Mouse (Mus musculus): ENCODE data around the gene Hist1h3d. TPM values are rescaled to one million over a fixed set of nuclear protein-coding genes. Genes with fewer than 3 reads are reported as not detected.
A peak's percentile ranks its signal among the peaks of the same experiment; 100 is the strongest.

Gene Hist1h3d
- polyA plus RNA-seq, 1 experiment from 2014 or later = 9.6 TPM

GRCm38 (mm10) chr13:23576906-23577639 is 1.5 kb downstream of the Hist1h3d start:
- H3K4me3 ChIP-seq (ENCODE audit: low read depth, low read length) = peak overlapping the region; percentile 38
- peak overlapping the region; percentile 86 for H3K9ac ChIP-seq (ENCODE audit: low read length)
- peak overlapping the region; percentile 80 for H3K4me2 ChIP-seq (ENCODE audit: low read length)
- H3K27me3 ChIP-seq (replicated peaks; ENCODE audit: control insufficient read depth, insufficient read depth, low read length) = no peaks in the 10 kb centered on the region
- H3K9me3 ChIP-seq (ENCODE audit: control insufficient read depth, low read length) = no peaks in the 10 kb centered on the region
- H3K4me1 ChIP-seq (replicated peaks; ENCODE audit: control insufficient read depth, insufficient read depth, low read length) = peaks cover 14% of the 10 kb centered on the region
- WGBS = 31% methylated on average over 6 of the region's 6 CpGs
- H3K36me3 ChIP-seq (ENCODE audit: control insufficient read depth, insufficient read depth, low read length) = no peaks in the 10 kb centered on the region
- peak; percentile 49 for DNase-seq (ENCODE audit: low spot score)
- no peak for ATAC-seq (replicated peaks; ENCODE audit: low FRiP score, low TSS enrichment, low read depth)
- H3K27ac ChIP-seq (ENCODE audit: low read depth) = peak overlapping the region; percentile 80

- Histone ChIP-seq H3K4me1 (replicated peaks; ENCODE audit: control insufficient read depth, insufficient read depth, low read length) (peaks cover 18% of the 10 kb centered on the region), H3K4me3 (ENCODE audit: low read depth, low read length) (no peak overlapping the region), H3K9me3 (ENCODE audit: control insufficient read depth, low read length) (no peaks in the 10 kb centered on the region), H3K9ac (ENCODE audit: low read length) (no peak overlapping the region), H3K27me3 (replicated peaks; ENCODE audit: control insufficient read depth, insufficient read depth, low read length) (no peaks in the 10 kb centered on the region), H3K27ac (ENCODE audit: low read depth) (no peak overlapping the region), H3K36me3 (ENCODE audit: control insufficient read depth, insufficient read depth, low read length) (no peaks in the 10 kb centered on the region), H3K4me2 (ENCODE audit: low read length) (no peak overlapping the region)
- ATAC-seq (replicated peaks; ENCODE audit: low FRiP score, low TSS enrichment, low read depth) (no peak), DNase-seq (ENCODE audit: low spot score) (peak; percentile 41)
- WGBS = 98% methylated on average over 1 of the region's 1 CpGs
These were observed 2.3 kb downstream of the Hist1h3d start for GRCm38 (mm10) chr13:23577835-23578234.

- H3K36me3 ChIP-seq (ENCODE audit: control insufficient read depth, insufficient read depth, low read length) = no peaks in the 10 kb centered on the region
- H3K4me2 ChIP-seq (ENCODE audit: low read length) = peak within 1 kb of the TSS; percentile 73
- H3K4me1 ChIP-seq (replicated peaks; ENCODE audit: control insufficient read depth, insufficient read depth, low read length) = peaks cover 28% of the 10 kb centered on the region
- H3K9me3 ChIP-seq (ENCODE audit: control insufficient read depth, low read length) = no peaks in the 10 kb centered on the region
- DNase-seq (ENCODE audit: low spot score) = peak; percentile 100
- H3K9ac ChIP-seq (ENCODE audit: low read length) = peak within 1 kb of the TSS; percentile 81
- under 1% methylated on average over 43 of the region's 43 CpGs for WGBS
- H3K27me3 ChIP-seq (replicated peaks; ENCODE audit: control insufficient read depth, insufficient read depth, low read length) = no peaks in the 10 kb centered on the region
- peak; percentile 88 for ATAC-seq (replicated peaks; ENCODE audit: low FRiP score, low TSS enrichment, low read depth)
- H3K27ac ChIP-seq (ENCODE audit: low read depth) = peak within 1 kb of the TSS; percentile 99
- peak within 1 kb of the TSS; percentile 46 for H3K4me3 ChIP-seq (ENCODE audit: low read depth, low read length)
These were observed 6.0 kb downstream of the Hist1h3d start, which contains the start of gene Hist1h4d for GRCm38 (mm10) chr13:23581408-23582218. TSS of gene Hist1h4d (plus strand) at chr13:23581598.

- Histone ChIP-seq H3K9me3 (ENCODE audit: control insufficient read depth, low read length) (no peaks in the 10 kb centered on the region), H3K9ac (ENCODE audit: low read length) (peak overlapping the region; percentile 81), H3K4me1 (replicated peaks; ENCODE audit: control insufficient read depth, insufficient read depth, low read length) (peaks cover 24% of the 10 kb centered on the region), H3K4me2 (ENCODE audit: low read length) (peak overlapping the region; percentile 73), H3K4me3 (ENCODE audit: low read depth, low read length) (peak overlapping the region; percentile 46), H3K27ac (ENCODE audit: low read depth) (peak overlapping the region; percentile 99), H3K36me3 (ENCODE audit: control insufficient read depth, insufficient read depth, low read length) (no peaks in the 10 kb centered on the region), H3K27me3 (replicated peaks; ENCODE audit: control insufficient read depth, insufficient read depth, low read length) (no peaks in the 10 kb centered on the region)
- WGBS = 7% methylated on average over 6 of the region's 6 CpGs
- ATAC-seq (replicated peaks; ENCODE audit: low FRiP score, low TSS enrichment, low read depth) (no peak), DNase-seq (ENCODE audit: low spot score) (peak; percentile 58)
These were observed 6.9 kb downstream of the Hist1h3d start for GRCm38 (mm10) chr13:23582219-23583056.

GRCm38 (mm10) chr13:23583387-23584068 is 8.0 kb downstream of the Hist1h3d start:
- ATAC-seq (replicated peaks; ENCODE audit: low FRiP score, low TSS enrichment, low read depth) = no peak
- Histone ChIP-seq H3K27me3 (replicated peaks; ENCODE audit: control insufficient read depth, insufficient read depth, low read length) (no peaks in the 10 kb centered on the region), H3K36me3 (ENCODE audit: control insufficient read depth, insufficient read depth, low read length) (no peaks in the 10 kb centered on the region), H3K9ac (ENCODE audit: low read length) (no peak overlapping the region; the same call in 1 of the 2 replicates), H3K4me1 (replicated peaks; ENCODE audit: control insufficient read depth, insufficient read depth, low read length) (peaks cover 24% of the 10 kb centered on the region), H3K4me2 (ENCODE audit: low read length) (peak overlapping the region; percentile 94), H3K4me3 (ENCODE audit: low read depth, low read length) (no peak overlapping the region), H3K27ac (ENCODE audit: low read depth) (peak overlapping the region; percentile 99), H3K9me3 (ENCODE audit: control insufficient read depth, low read length) (no peaks in the 10 kb centered on the region)
- DNase-seq (ENCODE audit: low spot score) = peak; percentile 51

GRCm38 (mm10) chr13:23584331-23584730 is 8.8 kb downstream of the Hist1h3d start:
- Histone ChIP-seq H3K36me3 (ENCODE audit: control insufficient read depth, insufficient read depth, low read length) (no peaks in the 10 kb centered on the region), H3K27ac (ENCODE audit: low read depth) (peak overlapping the region; percentile 99), H3K4me1 (replicated peaks; ENCODE audit: control insufficient read depth, insufficient read depth, low read length) (peaks cover 24% of the 10 kb centered on the region), H3K9ac (ENCODE audit: low read length) (peak overlapping the region; percentile 88), H3K4me3 (ENCODE audit: low read depth, low read length) (peak overlapping the region; percentile 55), H3K27me3 (replicated peaks; ENCODE audit: control insufficient read depth, insufficient read depth, low read length) (no peaks in the 10 kb centered on the region), H3K9me3 (ENCODE audit: control insufficient read depth, low read length) (no peaks in the 10 kb centered on the region), H3K4me2 (ENCODE audit: low read length) (peak overlapping the region; percentile 94)
- DNase-seq (ENCODE audit: low spot score) (peak; percentile 49), ATAC-seq (replicated peaks; ENCODE audit: low FRiP score, low TSS enrichment, low read depth) (no peak)

GRCm38 (mm10) chr13:23585029-23585441 is 9.5 kb downstream of the Hist1h3d start:
- Histone ChIP-seq H3K4me2 (ENCODE audit: low read length) (peak overlapping the region; percentile 94), H3K4me1 (replicated peaks; ENCODE audit: control insufficient read depth, insufficient read depth, low read length) (peaks cover 24% of the 10 kb centered on the region), H3K9ac (ENCODE audit: low read length) (peak overlapping the region; percentile 88), H3K36me3 (ENCODE audit: control insufficient read depth, insufficient read depth, low read length) (no peaks in the 10 kb centered on the region), H3K4me3 (ENCODE audit: low read depth, low read length) (peak overlapping the region; percentile 55), H3K27ac (ENCODE audit: low read depth) (peak overlapping the region; percentile 99), H3K9me3 (ENCODE audit: control insufficient read depth, low read length) (no peaks in the 10 kb centered on the region), H3K27me3 (replicated peaks; ENCODE audit: control insufficient read depth, insufficient read depth, low read length) (no peaks in the 10 kb centered on the region)
- under 1% methylated on average over 21 of the region's 21 CpGs for WGBS
- ATAC-seq (replicated peaks; ENCODE audit: low FRiP score, low TSS enrichment, low read depth) (no peak; the same call in 1 of the 2 replicates), DNase-seq (ENCODE audit: low spot score) (peak; percentile 91)

Measured in intestine, embryonic 14.5 days (tissue).